Mouse (Mus musculus): ENCODE measurements around the gene Rnft1.
"Not testable (repeated sequence)": the region's sequence is repeated elsewhere in the genome, so short reads cannot be mapped to it uniquely, and the experiment has no call there.

Rnft1 gene

DNA sequence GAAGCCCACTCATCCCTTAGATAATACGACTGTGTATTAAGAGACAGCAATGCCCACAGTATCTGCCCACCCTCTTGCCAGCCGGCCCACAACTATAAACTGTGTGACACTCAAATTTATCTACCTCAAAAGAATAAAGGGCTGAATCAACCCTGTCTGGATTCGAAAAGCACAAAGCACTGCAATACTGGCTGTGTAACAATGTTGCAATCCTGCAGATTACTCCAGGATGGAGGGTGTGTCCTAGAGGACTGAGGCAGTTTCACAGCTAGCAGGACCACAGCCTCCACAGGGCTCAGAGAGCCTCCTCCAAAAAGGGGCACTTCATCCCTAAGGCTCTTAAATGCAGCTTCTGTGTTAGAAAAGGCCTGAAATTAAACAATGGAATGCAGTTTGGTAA, 32.2 kb downstream of the Rnft1 start:
- ATAC-seq (ENCODE audit: insufficient number of reproducible peaks, low FRiP score, low TSS enrichment) = no peak

DNA sequence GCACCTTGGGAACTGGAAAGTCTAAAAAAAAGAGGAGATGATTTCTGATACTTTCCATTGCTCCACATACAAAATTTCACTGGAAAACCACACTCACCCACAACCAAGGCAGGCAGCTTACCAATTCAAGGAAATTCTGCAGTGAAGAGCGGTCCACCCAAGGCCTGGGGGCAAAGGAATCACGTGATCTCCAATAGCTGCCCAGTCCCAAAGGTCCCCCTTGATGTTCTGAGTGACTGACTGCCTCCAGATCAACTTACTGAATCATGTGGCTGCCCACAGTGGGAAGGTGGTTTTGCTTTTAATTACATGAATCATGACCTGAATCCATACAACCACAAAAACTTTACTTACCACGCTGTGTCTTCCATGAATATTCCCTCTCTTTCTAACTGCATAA, 32.8 kb downstream of the Rnft1 start:
- no peak for ATAC-seq (ENCODE audit: insufficient number of reproducible peaks, low FRiP score, low TSS enrichment)

DNA sequence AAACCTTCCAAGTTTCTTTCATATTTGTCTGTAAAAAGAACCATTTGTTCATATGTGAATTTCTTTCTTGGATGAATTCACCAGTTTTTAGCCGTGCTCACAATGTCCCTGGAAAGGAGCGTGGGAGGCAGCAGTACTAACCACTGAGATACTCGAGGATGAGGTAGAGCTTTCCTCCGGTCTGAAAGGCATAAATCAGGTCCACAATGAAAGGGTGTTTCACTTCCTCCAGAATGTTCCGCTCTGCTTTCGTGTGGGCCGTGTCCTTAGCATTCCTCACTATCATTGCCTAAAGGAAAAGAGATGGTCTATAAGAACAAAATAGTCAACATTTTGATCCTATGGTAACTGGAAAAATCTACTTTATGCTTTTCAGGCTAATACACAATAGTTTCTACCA, 35.3 kb downstream of the Rnft1 start:
- no peak for ATAC-seq (ENCODE audit: insufficient number of reproducible peaks, low FRiP score, low TSS enrichment)

DNA sequence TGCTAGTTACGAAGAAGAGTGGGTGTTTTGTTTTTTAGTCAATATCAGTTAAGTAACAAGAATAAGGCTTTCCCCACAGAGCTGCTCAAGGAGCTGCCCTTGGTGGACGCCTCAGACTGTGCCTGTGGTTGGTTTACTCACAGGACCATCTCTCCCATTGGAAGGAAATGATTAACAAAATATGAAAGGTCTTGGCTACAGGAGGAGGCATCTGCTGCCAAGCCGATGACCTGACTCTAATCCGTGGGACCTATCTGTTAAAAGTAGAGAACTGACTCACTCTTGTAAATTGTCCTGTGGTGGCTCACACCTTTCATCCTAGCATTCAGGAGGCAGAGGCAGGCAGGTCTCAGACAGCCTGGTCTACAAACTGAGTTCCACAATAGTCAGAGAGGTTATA, 43.1 kb downstream of the Rnft1 start:
- no peak for ATAC-seq (ENCODE audit: insufficient number of reproducible peaks, low FRiP score, low TSS enrichment)

DNA sequence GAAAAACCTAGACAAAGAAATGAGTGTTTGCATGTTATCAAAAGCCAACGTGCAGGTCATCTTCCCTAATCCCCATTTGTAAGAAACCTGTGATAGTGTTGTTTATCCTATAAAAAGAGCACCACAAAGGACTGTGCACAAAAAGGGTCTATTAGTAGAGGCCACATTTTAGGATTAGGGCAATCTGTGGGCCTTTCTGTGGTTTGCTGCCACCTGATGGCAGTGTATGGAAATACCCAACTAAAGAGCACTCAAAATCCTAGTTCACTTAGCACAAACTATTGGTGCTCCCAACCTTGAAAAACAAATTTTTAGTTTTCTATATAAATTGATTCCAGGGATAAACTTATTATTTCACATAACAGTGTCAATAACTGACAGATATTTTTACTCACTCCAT, 48.4 kb downstream of the Rnft1 start:
- no peak for ATAC-seq (ENCODE audit: insufficient number of reproducible peaks, low FRiP score, low TSS enrichment)

GRCm38 (mm10) chr11:86533302-86533701, 48.8 kb downstream of the Rnft1 start:
- ATAC-seq (ENCODE audit: insufficient number of reproducible peaks, low FRiP score, low TSS enrichment) = not testable (repeated sequence)

GRCm38 (mm10) chr11:86534201-86534910, 49.9 kb downstream of the Rnft1 start:
- no peak for ATAC-seq (ENCODE audit: insufficient number of reproducible peaks, low FRiP score, low TSS enrichment)

GRCm38 (mm10) chr11:86538786-86539185, 54.3 kb downstream of the Rnft1 start:
- ATAC-seq (ENCODE audit: insufficient number of reproducible peaks, low FRiP score, low TSS enrichment) = no peak

GRCm38 (mm10) chr11:86539716-86540475, 55.4 kb downstream of the Rnft1 start:
- no peak for ATAC-seq (ENCODE audit: insufficient number of reproducible peaks, low FRiP score, low TSS enrichment)

- ATAC-seq (ENCODE audit: insufficient number of reproducible peaks, low FRiP score, low TSS enrichment) = no peak
These were observed 56.0 kb downstream of the Rnft1 start for GRCm38 (mm10) chr11:86540476-86540845.

DNA sequence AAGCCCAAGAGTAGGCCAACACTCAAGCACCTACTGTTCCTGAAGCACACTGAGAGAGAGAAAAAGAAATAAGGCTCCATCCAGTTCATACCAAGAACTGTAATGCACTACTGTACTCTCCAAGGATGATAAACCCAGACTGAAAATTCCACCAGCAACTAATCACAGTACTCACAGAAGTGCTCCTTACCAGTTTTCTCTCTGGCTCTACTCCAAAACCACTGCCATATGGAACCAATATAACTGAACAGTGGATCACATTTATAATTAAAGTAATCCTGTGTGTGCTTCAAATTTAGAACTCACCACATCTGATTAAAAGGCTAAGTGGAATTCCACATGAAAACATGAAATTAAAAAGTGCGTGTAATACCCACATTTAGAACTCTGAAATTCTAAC, 58.4 kb downstream of the Rnft1 start:
- ATAC-seq (ENCODE audit: insufficient number of reproducible peaks, low FRiP score, low TSS enrichment) = no peak

GRCm38 (mm10) chr11:86543960-86544638, 59.6 kb downstream of the Rnft1 start:
- ATAC-seq (ENCODE audit: insufficient number of reproducible peaks, low FRiP score, low TSS enrichment) = peak; percentile 59; the same call in 1 of the 2 replicates

DNA sequence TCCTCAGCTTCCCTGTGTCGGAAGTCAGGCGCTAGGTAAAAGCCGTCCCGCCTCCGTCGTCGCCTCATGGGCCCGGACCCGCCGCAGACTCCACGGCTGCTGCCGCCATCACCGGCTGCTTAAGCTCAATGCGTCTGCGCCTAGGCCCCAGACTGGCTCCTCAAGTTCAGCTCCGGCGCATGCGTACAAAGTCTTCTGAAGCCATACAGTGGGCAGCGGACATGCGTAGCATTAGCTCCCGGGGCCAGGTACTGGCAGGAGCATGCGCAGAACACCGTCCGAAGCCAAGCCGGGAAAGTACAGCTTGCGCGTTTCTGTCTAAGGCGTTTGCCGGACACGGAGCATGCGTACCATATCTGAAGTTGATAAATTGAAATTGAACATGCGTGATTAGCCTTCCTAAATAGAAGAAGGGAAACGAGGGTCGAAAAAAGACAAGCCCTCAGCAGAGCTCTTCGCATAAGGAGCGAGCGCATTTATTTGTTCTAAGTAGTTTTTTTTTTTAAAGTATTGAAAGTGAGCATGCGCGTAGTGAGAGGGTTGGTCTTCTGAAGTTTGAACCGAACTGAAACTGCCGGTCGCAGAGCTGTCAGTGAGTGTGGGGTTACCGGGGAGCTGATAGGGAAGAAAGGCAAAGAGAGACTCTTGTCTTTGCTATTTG, 60.3 kb downstream of the Rnft1 start, which contains the start of the genes Rps6kb1 and Tubd1:
TSS of gene Rps6kb1 (minus strand) at position 167 of the 661 bp plus-strand sequence.
TSS of gene Tubd1 (plus strand) at position 353 of the 661 bp plus-strand sequence.
- ATAC-seq (ENCODE audit: insufficient number of reproducible peaks, low FRiP score, low TSS enrichment) = peak; percentile 99

DNA sequence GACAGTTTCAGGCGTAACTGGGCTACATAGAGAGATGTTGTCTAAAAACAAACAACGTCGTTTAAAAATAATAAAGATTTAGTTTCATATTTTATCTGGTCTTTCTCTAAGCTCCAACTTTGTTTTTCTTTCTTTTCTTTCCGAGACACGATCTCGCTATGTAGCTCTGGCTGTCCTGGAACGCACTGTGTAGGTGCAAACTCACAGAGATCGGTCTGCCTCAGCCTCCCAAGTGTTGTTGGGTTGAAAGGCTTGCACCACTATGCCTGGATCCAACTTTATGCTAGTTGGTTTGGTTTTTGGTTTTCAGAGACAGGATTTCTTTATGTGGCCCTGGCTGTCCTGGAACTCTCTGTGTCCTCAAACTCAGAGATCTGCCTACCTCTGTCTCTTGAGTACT, 61.1 kb downstream of the Rnft1 start:
- ATAC-seq (ENCODE audit: insufficient number of reproducible peaks, low FRiP score, low TSS enrichment) = no peak

GRCm38 (mm10) chr11:86547412-86547811, 63.0 kb downstream of the Rnft1 start:
- ATAC-seq (ENCODE audit: insufficient number of reproducible peaks, low FRiP score, low TSS enrichment) = no peak

Data from cerebellum, adult (tissue).